Mouse (Mus musculus) mouse embryonic stem cell (cell line): ENCODE results near the gene Spats2l.

Experiments
- in situ Hi-C, 2 experiments: fragments of 300-500 bp; cut with MboI; formaldehyde crosslinking; loops; 1 replicate in 1 of 2; 3 replicates in 1 of 2; pipeline ENCODE4 v1.14.3; 2019 to 2020; ENCODE audit warnings: low sequenced_read_pairs in 2 of 2, low pct_unique_long_range_greater_than_20kb in 1 of 2, mixed read lengths in 1 of 2; ENCODE audit not compliant: unreplicated experiment in 1 of 2

The Spats2l gene

DNA sequence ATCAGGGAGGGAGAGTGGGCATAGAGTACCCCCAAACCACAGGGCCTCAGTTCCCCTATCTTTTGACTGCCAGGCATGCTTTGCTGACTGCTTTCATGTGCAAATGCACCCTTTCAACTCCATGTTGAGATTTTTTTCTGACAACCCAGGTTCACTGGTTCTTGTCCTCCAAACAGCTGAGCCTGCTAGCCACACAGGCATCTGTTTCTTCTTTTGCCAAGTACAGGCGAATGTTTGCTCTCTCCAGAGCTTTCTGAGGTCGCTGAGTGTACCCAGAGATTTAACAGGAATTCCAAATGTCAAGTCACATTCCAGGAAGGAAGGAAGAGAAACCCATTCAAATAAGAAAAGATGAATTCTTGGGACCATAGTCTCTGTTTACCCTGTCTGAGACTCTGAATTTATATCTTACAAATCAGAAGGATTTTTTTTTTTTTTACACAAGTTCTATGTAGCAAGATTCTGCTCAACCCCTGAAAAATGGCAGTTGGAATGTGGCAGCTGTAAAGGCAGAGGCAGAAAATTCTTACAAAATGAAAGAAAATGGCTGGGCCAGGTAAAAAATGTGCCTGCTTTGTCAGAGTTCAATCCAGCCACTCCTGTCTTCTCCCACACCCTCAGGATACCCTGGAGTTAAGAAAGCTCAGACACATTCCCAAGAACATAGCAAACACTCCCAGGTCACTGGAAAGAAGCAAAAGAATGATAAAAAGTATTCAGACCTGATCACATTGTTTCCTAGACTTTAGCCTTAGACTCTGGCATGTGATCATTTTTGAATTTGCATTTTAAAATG is 173.8 kb downstream of the Spats2l start:
- in situ Hi-C loops: no loop called here

DNA sequence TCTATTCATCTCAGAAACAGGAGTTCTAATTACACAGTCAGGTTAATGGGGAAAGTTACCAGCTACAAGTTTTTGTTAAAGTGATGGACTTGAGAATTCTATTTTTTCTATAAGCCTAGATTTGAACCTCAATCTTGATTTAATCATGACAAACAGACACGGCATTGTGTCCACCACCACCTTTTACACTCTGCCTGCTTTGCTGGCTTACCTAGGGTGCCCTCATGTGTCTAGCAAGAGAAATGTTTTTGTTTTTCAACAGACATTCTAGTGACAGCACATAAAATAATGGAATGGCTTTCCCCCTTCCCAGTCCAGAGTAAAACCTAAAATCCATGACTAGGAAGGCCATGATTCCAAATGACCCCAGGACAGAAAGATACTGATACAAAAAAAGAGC is 175.2 kb downstream of the Spats2l start:
- in situ Hi-C loops: no loop called here

DNA sequence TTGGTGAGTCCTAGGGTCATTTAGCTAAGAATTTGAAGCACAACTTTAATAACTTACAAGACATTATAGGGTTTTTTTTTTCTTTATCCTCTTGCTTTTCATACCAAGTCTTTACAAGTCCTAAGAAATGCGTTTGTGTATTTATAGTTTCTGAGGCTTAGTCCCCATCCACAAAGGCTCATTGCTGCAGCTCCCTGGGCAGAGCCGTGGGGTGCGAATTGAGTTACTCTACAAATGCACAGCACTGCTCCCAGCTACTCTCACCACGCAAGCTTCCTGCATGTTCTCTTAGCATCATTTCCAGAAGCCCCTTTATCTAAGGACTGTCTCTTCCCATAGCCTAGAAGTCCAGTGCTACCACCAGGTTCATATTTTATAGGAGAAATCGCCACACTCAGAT is 175.8 kb downstream of the Spats2l start:
- in situ Hi-C loops: loop anchor here (10.0 to 25.0 kb wide), 2 partner anchors 525 to 537 kb away; partner anchors contain the start of genes Maip1 (in 1 of the 2) and Tyw5 (in 1 of the 2)

DNA sequence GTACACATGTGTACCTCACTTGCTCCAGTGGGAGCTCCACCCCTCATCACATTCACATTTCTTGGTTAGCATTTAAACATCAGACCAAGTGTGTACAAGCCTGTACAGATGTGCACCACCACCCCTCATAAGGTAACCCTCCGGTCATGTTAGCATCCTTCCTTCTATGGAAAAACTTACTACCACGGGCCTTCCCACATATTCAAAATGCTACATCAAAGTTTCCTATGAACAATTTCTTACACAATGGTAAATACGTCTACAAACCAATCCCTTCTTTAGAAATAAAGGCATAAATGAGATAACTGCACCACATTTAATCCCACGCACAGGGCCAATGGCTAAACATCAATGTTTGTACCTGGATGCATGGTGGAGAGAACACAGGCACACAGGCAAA is 178.5 kb downstream of the Spats2l start:
- in situ Hi-C loops: loop anchor here (10.0 to 25.0 kb wide), 2 partner anchors 528 to 540 kb away; partner anchors contain the start of genes Maip1 (in 1 of the 2) and Tyw5 (in 1 of the 2)

DNA sequence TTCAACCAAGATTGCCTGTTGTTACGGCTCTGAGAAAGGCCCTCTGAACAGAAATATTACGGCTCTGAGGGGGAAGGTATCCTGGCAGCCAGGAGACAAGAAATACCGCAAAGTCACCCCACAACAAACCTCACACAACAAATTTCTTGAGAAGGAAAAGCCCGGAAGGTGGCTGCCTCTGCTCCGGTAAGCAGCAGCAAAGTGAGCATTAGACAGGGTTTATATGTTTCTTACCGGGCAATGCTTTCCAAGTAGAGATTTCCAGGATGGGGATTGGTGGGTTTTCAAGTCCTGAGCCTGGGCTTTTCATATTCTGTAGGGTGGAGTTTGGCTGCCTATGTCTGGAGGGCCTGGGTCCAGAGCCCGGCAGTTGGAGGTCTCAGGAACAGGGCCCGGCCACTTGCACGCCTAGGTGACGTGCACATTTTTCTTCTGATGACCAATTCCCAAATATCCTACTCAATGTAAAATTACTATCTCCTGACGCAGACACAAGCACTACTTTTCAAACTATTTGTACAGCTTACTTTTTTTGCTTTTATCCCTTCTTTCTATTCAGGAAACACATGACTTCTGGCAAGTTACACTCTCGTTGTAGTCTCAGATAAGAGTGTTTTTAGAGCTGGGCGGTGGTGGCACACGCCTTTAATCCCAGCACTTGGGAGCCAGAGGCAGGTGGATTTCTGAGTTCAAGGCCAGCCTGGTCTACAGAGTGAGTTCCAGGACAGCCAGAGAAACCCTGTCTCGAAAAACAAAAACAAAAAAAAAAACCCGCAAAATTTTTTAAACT is 179.8 kb downstream of the Spats2l start:
- in situ Hi-C loops: loop anchor here (10.0 to 25.0 kb wide), 2 partner anchors 529 to 541 kb away; partner anchors contain the start of genes Maip1 (in 1 of the 2) and Tyw5 (in 1 of the 2)

DNA sequence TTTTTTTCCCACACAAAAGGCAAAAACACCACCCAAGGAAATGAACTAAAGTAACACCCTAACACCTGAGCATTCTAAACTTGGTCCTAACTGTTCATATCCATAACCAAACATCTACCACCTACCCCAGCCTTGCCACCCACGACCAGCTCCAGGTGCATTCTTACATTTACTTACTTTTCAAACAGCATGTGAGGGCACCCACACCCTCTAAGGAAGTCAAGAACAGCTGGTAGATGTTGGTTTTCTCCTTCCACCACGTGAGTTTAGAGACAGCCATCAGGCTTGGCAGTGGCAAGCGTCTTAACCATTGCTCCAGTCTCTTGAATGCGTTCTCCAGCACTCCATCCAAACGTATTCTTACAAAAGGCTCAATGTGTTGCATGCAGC is 180.4 kb downstream of the Spats2l start:
- in situ Hi-C loops: loop anchor here (10.0 to 25.0 kb wide), 2 partner anchors 530 to 542 kb away; partner anchors contain the start of genes Maip1 (in 1 of the 2) and Tyw5 (in 1 of the 2)

DNA sequence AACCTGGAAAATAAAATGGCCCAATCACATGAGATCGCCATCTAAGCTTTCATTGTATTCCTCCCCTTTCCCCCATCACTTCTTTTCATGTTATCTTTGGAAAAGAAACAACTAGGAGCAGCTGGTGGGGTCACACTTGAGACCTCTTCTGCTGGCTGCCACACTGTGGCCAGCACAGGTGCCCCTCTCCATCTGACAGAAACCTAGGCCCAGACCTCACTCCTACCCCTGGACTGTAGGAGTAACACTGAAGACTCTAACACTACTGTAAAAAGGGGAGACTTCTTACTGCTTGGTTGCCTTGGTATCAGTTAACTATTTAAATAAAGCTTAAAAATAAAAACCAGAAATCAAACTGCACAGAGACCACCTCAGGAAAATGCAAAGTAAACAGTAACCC is 181.8 kb downstream of the Spats2l start:
- in situ Hi-C loops: loop anchor here (10.0 to 25.0 kb wide), 2 partner anchors 531 to 543 kb away; partner anchors contain the start of genes Maip1 (in 1 of the 2) and Tyw5 (in 1 of the 2)

DNA sequence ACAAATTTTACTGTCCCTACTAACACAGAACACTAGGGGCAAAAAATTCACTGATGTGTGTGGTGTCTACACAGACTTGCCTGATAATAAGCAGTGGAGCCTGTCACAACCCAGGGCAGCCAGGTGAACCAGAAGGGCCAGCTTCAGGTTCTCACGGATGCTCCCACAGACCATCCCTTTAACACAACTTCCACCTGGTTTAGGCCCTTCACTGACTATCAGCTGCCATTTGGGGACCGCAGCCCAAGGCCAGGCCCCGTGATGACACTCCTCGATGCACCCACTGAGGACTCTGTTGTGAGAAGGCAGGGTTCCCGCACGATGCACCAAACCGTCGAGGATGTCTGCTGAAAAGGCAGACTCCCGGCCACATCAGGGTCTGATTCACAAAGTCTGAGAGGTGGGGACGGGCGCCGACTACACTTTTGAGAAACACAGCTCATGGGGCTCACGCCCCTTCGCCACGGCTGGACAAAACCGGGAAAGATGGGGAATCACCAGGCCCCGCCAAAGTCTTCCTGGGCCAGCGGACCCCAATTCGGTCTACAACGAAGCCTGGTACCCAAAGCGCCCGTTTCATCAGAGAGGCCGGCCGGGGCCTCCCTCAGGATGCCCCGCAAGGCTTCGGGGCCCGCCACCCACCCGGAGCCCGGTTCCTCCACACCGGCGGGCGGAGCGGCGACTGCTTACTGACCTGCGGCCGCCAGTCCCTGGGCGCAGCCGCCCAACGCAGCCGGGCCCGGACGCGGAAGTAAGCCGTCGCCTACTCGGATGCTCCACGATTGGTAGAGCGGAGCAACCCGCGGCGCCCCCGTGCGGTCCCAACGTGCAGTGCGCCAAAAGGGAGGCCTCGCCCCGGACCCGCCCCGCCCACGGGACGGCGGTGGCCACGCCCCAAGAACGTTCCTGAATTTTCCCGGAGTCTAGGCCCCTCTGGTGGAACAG is 195.6 kb downstream of the Spats2l start:
- in situ Hi-C loops: loop anchor here in 1 of 2 experiments (25.0 kb wide), 1 partner anchor 557 kb away; the partner anchor contains the start of genes Maip1 and Tyw5

DNA sequence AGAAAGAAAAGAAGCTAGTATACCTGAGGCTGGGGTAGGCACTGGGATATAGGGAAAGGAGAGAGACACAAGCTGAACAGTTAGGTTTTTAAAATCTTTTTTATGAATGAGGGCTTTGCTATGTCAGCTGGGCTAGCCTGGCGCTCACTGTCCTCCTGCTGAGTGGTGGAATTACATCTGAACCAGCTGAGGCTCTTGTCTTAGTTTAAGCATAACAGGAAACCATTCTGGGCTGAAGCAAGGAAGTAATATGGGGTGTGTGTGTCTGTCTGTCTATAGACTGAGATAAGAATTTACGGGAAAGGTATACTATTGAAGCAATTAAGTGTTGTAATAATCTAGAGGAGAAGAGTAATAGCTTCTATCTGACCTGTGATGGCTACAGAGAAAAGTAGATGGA is 197.6 kb downstream of the Spats2l start:
- in situ Hi-C loops: loop anchor here in 1 of 2 experiments (25.0 kb wide), 1 partner anchor 559 kb away; the partner anchor contains the start of genes Maip1 and Tyw5

DNA sequence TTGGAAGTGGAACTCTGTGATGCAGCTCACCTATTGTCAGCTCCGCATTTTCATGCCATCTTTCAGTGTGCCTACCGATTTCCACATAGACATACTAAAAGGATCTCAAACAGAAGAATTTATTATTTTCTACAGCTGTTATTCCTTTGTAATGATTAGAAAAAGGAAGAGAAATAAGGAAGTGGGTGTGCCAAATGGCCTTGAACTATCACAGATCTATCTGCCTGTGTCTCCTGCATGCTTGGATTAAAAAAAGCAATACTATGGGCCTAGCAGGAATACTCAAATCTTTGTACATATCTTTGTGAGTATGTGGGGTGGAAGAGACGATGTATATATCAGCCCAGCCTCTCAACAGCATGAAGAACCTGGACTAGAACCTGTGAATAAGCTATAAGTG is 202.9 kb downstream of the Spats2l start:
- in situ Hi-C loops: no loop called here

DNA sequence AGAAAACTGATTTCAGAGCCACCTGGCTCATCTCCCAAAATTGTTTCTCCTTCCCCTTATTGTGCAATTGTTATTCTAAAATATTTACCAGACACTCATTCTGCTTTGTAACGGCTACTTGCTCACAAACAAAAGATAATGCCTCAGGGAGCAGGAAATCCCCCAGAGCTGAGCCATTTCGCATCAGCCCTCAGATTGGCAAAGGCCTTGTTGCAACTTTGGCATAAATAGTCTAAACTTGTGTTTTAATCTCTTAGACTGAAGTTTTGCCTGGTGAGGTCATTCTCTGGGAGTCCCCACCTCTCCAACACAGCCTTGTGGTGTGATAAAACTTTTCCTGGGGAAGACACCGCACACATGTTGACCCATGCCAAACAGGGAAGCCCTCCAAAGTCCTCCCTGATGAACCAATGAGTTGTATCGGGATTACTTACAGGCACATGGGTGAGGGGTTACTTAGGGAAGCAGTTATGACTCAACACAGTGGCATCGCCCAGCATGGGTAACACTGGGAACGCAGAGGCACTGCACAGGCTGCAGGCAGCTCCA is 215.2 kb downstream of the Spats2l start:
- in situ Hi-C loops: no loop called here

DNA sequence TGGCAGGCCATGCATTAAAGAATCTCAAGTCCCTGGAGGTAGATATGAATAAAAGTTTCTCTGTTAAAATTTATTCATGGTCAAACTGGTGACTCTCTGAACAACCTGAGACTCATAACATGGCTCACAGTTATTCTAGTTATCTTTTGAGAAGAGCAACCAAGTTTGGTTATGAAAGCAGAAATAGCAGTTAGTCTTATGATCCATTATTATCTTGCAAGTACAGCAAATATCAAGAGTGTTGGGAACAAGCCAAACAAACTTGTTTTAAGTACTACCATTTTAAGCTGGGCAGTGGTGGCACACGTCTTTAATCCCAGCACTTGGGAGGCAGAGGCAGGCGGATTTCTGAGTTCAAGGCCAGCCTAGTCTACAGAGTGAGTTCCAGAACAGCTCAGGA is 217.3 kb downstream of the Spats2l start:
- in situ Hi-C loops: no loop called here

DNA sequence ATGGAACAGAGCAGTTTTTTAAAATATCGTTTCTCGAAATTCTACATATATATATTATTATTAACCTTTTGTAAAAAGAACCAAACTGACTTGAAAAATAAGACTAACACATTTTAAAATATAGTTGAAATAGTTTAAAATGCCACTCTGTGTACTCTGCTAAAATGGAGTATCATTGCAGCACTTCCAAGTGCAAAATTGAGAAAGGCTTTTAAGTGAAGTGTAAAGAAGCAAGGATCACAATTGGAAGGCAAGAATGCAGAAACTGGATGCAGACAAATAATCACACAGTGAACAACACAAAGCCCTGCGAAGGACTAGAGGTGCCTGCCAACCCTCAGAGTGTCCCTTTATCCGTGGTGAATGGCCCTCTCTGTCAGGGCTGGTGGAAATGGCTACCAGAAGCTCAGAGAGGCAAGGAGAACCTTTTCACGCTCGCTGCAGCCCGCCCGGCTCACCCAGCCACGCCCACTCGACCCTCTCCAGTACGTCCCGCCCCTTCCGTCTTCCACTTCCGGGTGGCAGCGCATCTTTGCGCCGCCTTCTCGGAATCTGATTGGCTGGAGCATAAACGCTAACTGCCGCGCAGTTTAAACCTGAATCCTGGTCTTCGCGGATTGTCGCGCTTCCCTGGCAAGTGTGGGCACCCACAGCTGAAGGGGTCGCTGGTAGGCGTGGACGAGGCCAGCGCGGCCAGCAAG is 221.6 kb downstream of the Spats2l start, which contains the start of gene Sgo2a:
Gene Sgo2a, plus strand, starts transcription at position 540 of the 701 bp plus-strand sequence.
- in situ Hi-C loops: no loop called here

DNA sequence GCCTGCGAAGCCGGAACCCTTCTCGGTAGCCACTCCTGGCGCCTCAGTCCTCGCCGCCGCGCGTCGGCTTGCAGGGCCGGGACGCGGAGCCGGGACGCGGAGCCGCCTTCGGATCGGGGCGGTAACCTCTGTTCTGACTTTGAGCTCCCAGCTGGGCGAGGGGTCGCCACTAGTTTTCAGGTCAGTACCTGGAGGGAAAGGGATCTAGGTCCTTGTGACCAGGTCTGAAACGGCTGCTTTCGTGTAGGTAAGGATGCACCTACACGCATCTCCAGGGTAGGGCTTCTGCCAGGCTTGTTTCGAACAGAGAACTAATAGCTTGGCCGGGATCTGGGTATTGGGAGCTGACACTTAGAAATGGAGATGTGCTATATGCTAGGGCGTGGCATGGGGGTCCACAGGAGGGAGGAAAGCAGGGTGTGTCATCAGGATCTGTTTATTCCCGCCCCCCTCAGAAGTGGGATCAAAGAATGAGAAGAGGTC is 222.2 kb downstream of the Spats2l start:
- in situ Hi-C loops: no loop called here
